ENCODE assay signal across 9 mouse cellular contexts in the genomic region with DNA sequence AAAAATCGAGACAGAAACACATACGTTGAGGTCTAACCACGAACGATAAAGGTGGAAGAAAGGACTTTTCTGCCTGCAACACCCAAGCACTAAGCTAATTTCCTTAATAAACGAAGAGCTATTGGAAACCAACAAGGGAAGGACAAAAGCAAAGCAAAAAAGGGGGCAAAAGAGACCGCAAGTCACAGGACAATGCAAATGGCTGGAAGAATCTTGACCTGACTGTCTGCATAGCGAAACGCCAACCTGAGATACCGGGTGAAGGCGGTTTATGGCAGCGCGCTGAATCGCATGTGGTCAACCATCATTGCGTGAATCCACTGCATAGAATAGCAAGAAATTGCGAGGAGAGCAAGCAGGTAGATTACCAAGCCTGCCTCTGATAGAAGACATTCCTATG. TPM values are rescaled to one million over a fixed set of nuclear protein-coding genes. Genes with fewer than 3 reads are reported as not detected.
DNase-seq lines count a peak whose midpoint lies in the region; ATAC-seq and TF ChIP-seq lines count a peak whose summit lies in the region.
"Had no signal": no experiment of that assay in that cellular context is flagged by ENCODE, and none has a peak within 500 bp of the region (broad histone marks: within the 10 kb centered on the region; RNA-seq: fewer than 3 reads in every experiment).

No protein-coding gene starts in this region.

- TF ChIP-seq EP300 in lung, postnatal 0 days (IDR thresholded peaks at IDR 0.05), result no peak

- ATAC-seq in lung, postnatal 0 days, result no peak
- ATAC-seq in hindbrain, embryonic 14.5 days (ENCODE audit: low FRiP score), result no peak
- ATAC-seq in midbrain, embryonic 15.5 days (replicated peaks), result no peak
- ATAC-seq in frontal cortex, adult (ENCODE audit: low TSS enrichment), result no peak
- no peak for ATAC-seq in granulocyte monocyte progenitor cell, adult 5-6 weeks (replicated peaks; ENCODE audit: poor library complexity, severe bottlenecking)

- H3K9me3 ChIP-seq in lung, postnatal 0 days (ENCODE audit: low read length), result 0 out of 2 replicates have a peak, but pooled peaks cover 3% of the 10 kb centered on the region
- peaks cover 40% of the 10 kb centered on the region for H3K9me3 ChIP-seq in hindbrain, embryonic 14.5 days (ENCODE audit: control insufficient read depth, low read length)
- peaks cover 20% of the 10 kb centered on the region; the same call in 1 of the 2 replicates for H3K9me3 ChIP-seq in midbrain, embryonic 15.5 days

- H3K36me3 ChIP-seq in lung, postnatal 0 days (ENCODE audit: insufficient read depth, low read length), result no peaks in the 10 kb centered on the region
- H3K36me3 ChIP-seq in hindbrain, embryonic 14.5 days (replicated peaks; ENCODE audit: control insufficient read depth, insufficient read depth), result 0 out of 2 replicates have a peak, but pooled peaks cover 5% of the 10 kb centered on the region
- no peaks in the 10 kb centered on the region for H3K36me3 ChIP-seq in midbrain, embryonic 15.5 days (replicated peaks)

- peak overlapping the region; percentile 63 for H3K4me3 ChIP-seq in lung, postnatal 0 days (ENCODE audit: low read depth, low read length)
- H3K4me3 ChIP-seq in hindbrain, embryonic 14.5 days (replicated peaks; ENCODE audit: low read length), result peak overlapping the region; percentile 61
- H3K4me3 ChIP-seq in midbrain, embryonic 15.5 days, result peak overlapping the region; percentile 65

- no peaks in the 10 kb centered on the region for H3K27me3 ChIP-seq in lung, postnatal 0 days (replicated peaks; ENCODE audit: insufficient read depth, low read length)
- H3K27me3 ChIP-seq in hindbrain, embryonic 14.5 days (ENCODE audit: control insufficient read depth, insufficient read depth, low read length), result no peaks in the 10 kb centered on the region
- H3K27me3 ChIP-seq in midbrain, embryonic 15.5 days (replicated peaks), result no peaks in the 10 kb centered on the region

- no peak overlapping the region for H3K9ac ChIP-seq in lung, postnatal 0 days (replicated peaks; ENCODE audit: low read depth)
- peak overlapping the region; percentile 51 for H3K9ac ChIP-seq in hindbrain, embryonic 14.5 days
- peak overlapping the region; percentile 71 for H3K9ac ChIP-seq in midbrain, embryonic 15.5 days

- peak; percentile 19 for DNase-seq in lung, postnatal 0 days (ENCODE audit: low spot score)
- DNase-seq in lung, adult 18-20 months, result no peak
- peak; percentile 65 for DNase-seq in embryo, embryonic 10.5 days (ENCODE audit: low spot score)
- DNase-seq in hindbrain, embryonic 14.5 days (ENCODE audit: low spot score), result peak; percentile 49
- DNase-seq in thymus, postnatal 4 days, result no peak

- peak overlapping the region; percentile 89; the same call in 1 of the 2 replicates for H3K27ac ChIP-seq in lung, postnatal 0 days (ENCODE audit: low read length)
- peak overlapping the region; percentile 63 for H3K27ac ChIP-seq in hindbrain, embryonic 14.5 days
- peak overlapping the region; percentile 92 for H3K27ac ChIP-seq in midbrain, embryonic 15.5 days

- H3K4me1 ChIP-seq in lung, postnatal 0 days (ENCODE audit: insufficient read depth, low read depth, low read length), result no peaks in the 10 kb centered on the region; the same call in 1 of the 2 replicates
- 0 out of 2 replicates have a peak, but pooled peaks cover 4% of the 10 kb centered on the region for H3K4me1 ChIP-seq in hindbrain, embryonic 14.5 days (replicated peaks; ENCODE audit: control insufficient read depth, insufficient read depth, low read length)
- H3K4me1 ChIP-seq in midbrain, embryonic 15.5 days, result 0 out of 2 replicates have a peak, but pooled peaks cover 3% of the 10 kb centered on the region

- WGBS in lung, postnatal 0 days, result 55% methylated on average over 15 of the region's 15 CpGs
- WGBS in hindbrain, embryonic 14.5 days, result 50% methylated on average over 15 of the region's 15 CpGs
- WGBS in midbrain, embryonic 15.5 days, result 46% methylated on average over 15 of the region's 15 CpGs

- H3K4me2 ChIP-seq in lung, postnatal 0 days (replicated peaks; ENCODE audit: low read depth, low read length), result peak overlapping the region; percentile 61
- peak overlapping the region; percentile 42 for H3K4me2 ChIP-seq in hindbrain, embryonic 14.5 days (replicated peaks)
- H3K4me2 ChIP-seq in midbrain, embryonic 15.5 days, result peak overlapping the region; percentile 50

- TF ChIP-seq CTCF in lung, postnatal 0 days (IDR thresholded peaks at IDR 0.05), result no peak

RNA-seq across cellular contexts. Expression of gene Usp29, which starts 0.4 kb away (rescaled TPM):
- polyA plus RNA-seq in lung, postnatal 0 days (2015; fragmentation: Nextera tagmentation; extraction: Ambion mirVana), result 0.71 and 1.1 TPM in 2 replicates
- polyA plus RNA-seq in hindbrain, embryonic 14.5 days (2014; fragmentation: Nextera tagmentation; extraction: Ambion mirVana), result 29.0 and 29.4 TPM in 2 replicates
- 36.2 and 42.4 TPM in 2 replicates for polyA plus RNA-seq in midbrain, embryonic 15.5 days (2015; fragmentation: Nextera tagmentation; extraction: Ambion mirVana)
- not detected in 2 replicates for total RNA-seq in granulocyte monocyte progenitor cell, adult 5-6 weeks (2014; fragmentation: Nextera tagmentation)
- not detected in 2 replicates for total RNA-seq in granulocyte monocyte progenitor cell, adult 5-6 weeks (2017)
- total RNA-seq: common myeloid progenitor, adult 5-6 weeks had no signal

RNA-seq across cellular contexts. Expression of gene Peg3, which starts 0.6 kb away (rescaled TPM):
- polyA plus RNA-seq in lung, postnatal 0 days (2015; fragmentation: Nextera tagmentation; extraction: Ambion mirVana), result 49.7 and 55.1 TPM in 2 replicates
- polyA plus RNA-seq in hindbrain, embryonic 14.5 days (2014; fragmentation: Nextera tagmentation; extraction: Ambion mirVana), result 111 and 133 TPM in 2 replicates
- 95.1 and 98.5 TPM in 2 replicates for polyA plus RNA-seq in midbrain, embryonic 15.5 days (2015; fragmentation: Nextera tagmentation; extraction: Ambion mirVana)
- total RNA-seq in granulocyte monocyte progenitor cell, adult 5-6 weeks (2014; fragmentation: Nextera tagmentation), result not detected in 2 replicates
- total RNA-seq in granulocyte monocyte progenitor cell, adult 5-6 weeks (2017), result 0.21 TPM in 1 of 2 replicates, not detected in the other
- total RNA-seq: common myeloid progenitor, adult 5-6 weeks had no signal

RNA-seq across cellular contexts. Expression of gene Zim1, which starts 34.6 kb away (rescaled TPM):
- 1.0 and 1.6 TPM in 2 replicates for polyA plus RNA-seq in lung, postnatal 0 days (2015; fragmentation: Nextera tagmentation; extraction: Ambion mirVana)
- 7.1 and 7.5 TPM in 2 replicates for polyA plus RNA-seq in hindbrain, embryonic 14.5 days (2014; fragmentation: Nextera tagmentation; extraction: Ambion mirVana)
- 6.7 and 7.8 TPM in 2 replicates for polyA plus RNA-seq in midbrain, embryonic 15.5 days (2015; fragmentation: Nextera tagmentation; extraction: Ambion mirVana)
- total RNA-seq in granulocyte monocyte progenitor cell, adult 5-6 weeks (2014; fragmentation: Nextera tagmentation), result not detected in 2 replicates
- not detected in 2 replicates for total RNA-seq in granulocyte monocyte progenitor cell, adult 5-6 weeks (2017)
- total RNA-seq: common myeloid progenitor, adult 5-6 weeks had no signal

Comparison
In these comparisons a context has a peak if more than half of its experiments do, and no peak if none do; other contexts are left out.
1. DNase-seq: peak in lung, postnatal 0 days (single experiment), embryo, embryonic 10.5 days (single experiment) and hindbrain, embryonic 14.5 days (single experiment); none in lung, adult 18-20 months (0 of 2) and thymus, postnatal 4 days (single experiment).
2. RNA of gene Usp29, which starts 0.4 kb away (polyA plus RNA-seq): 36.2 to 42.4 TPM in midbrain, embryonic 15.5 days and 29.0 to 29.4 TPM in hindbrain, embryonic 14.5 days; 0.71 to 1.1 TPM in lung, postnatal 0 days; every median in the first group is over 10 times any median in the second.
3. Peak in every context shown above with its lines, with median percentiles within 50 percentile points of each other: H3K27ac ChIP-seq, H3K4me2 ChIP-seq and H3K4me3 ChIP-seq.